Mouse (Mus musculus): ENCODE data around the gene Cnga2. TPM values are rescaled to one million over a fixed set of nuclear protein-coding genes. Genes with fewer than 3 reads are reported as not detected.

The Cnga2 gene
- polyA plus RNA-seq, 1 experiment from 2014 or later, result 0.08 TPM

- no peak for ATAC-seq (ENCODE audit: extremely low read depth, insufficient number of reproducible peaks, low FRiP score, low TSS enrichment)
- H3K4me2 ChIP-seq, result no peak overlapping the region
- H3K9ac ChIP-seq, result no peak overlapping the region
- 71% methylated on average over 2 of the region's 2 CpGs for WGBS
- H3K36me3 ChIP-seq, result no peaks in the 10 kb centered on the region
- no peaks in the 10 kb centered on the region for H3K9me3 ChIP-seq
- H3K27ac ChIP-seq (replicated peaks), result no peak overlapping the region
- H3K4me3 ChIP-seq, result no peak overlapping the region
- no peaks in the 10 kb centered on the region for H3K27me3 ChIP-seq (replicated peaks)
- H3K4me1 ChIP-seq, result no peaks in the 10 kb centered on the region
Measured at GRCm38 (mm10) chrX:71981322-71981721, 10.3 kb upstream of the Cnga2 start.

GRCm38 (mm10) chrX:71983205-71983604 is 8.4 kb upstream of the Cnga2 start:
- Histone ChIP-seq H3K4me1 (no peaks in the 10 kb centered on the region), H3K4me3 (no peak overlapping the region), H3K27me3 (replicated peaks) (0 out of 2 replicates have a peak, but pooled peaks cover under 1% of the 10 kb centered on the region), H3K9me3 (no peaks in the 10 kb centered on the region), H3K27ac (replicated peaks) (no peak overlapping the region), H3K9ac (no peak overlapping the region), H3K36me3 (no peaks in the 10 kb centered on the region), H3K4me2 (no peak overlapping the region)
- ATAC-seq (ENCODE audit: extremely low read depth, insufficient number of reproducible peaks, low FRiP score, low TSS enrichment), result no peak
- WGBS, result 66% methylated on average over 2 of the region's 2 CpGs

GRCm38 (mm10) chrX:71983775-71984174 is 7.9 kb upstream of the Cnga2 start:
- 69% methylated on average over 1 of the region's 1 CpGs for WGBS

GRCm38 (mm10) chrX:71995972-71996371 is 4.3 kb downstream of the Cnga2 start:
- H3K4me3 ChIP-seq, result no peak overlapping the region
- H3K9ac ChIP-seq, result no peak overlapping the region
- peaks cover 3% of the 10 kb centered on the region; the same call in 1 of the 2 replicates for H3K27me3 ChIP-seq (replicated peaks)
- H3K36me3 ChIP-seq, result no peaks in the 10 kb centered on the region
- H3K27ac ChIP-seq (replicated peaks), result no peak overlapping the region
- ATAC-seq (ENCODE audit: extremely low read depth, insufficient number of reproducible peaks, low FRiP score, low TSS enrichment), result no peak
- 46% methylated on average over 1 of the region's 1 CpGs for WGBS
- H3K4me2 ChIP-seq, result no peak overlapping the region
- no peaks in the 10 kb centered on the region for H3K9me3 ChIP-seq
- H3K4me1 ChIP-seq, result no peaks in the 10 kb centered on the region

More at GRCm38 (mm10) chrX:71983775-71984174, 7.9 kb upstream of the Cnga2 start:
- Histone ChIP-seq H3K36me3 (no peaks in the 10 kb centered on the region), H3K27ac (replicated peaks) (no peak overlapping the region), H3K9me3 (no peaks in the 10 kb centered on the region), H3K27me3 (replicated peaks) (peaks cover 6% of the 10 kb centered on the region; the same call in 1 of the 2 replicates), H3K4me1 (no peaks in the 10 kb centered on the region), H3K4me3 (no peak overlapping the region), H3K4me2 (no peak overlapping the region), H3K9ac (no peak overlapping the region)
- no peak for ATAC-seq (ENCODE audit: extremely low read depth, insufficient number of reproducible peaks, low FRiP score, low TSS enrichment)

- Histone ChIP-seq H3K4me2 (no peak overlapping the region), H3K4me3 (no peak overlapping the region), H3K27ac (replicated peaks) (no peak overlapping the region), H3K27me3 (replicated peaks) (0 out of 2 replicates have a peak, but pooled peaks cover 5% of the 10 kb centered on the region), H3K9ac (no peak overlapping the region), H3K36me3 (no peaks in the 10 kb centered on the region), H3K4me1 (no peaks in the 10 kb centered on the region), H3K9me3 (no peaks in the 10 kb centered on the region)
- ATAC-seq (ENCODE audit: extremely low read depth, insufficient number of reproducible peaks, low FRiP score, low TSS enrichment), result no peak
Measured at GRCm38 (mm10) chrX:72009930-72010329, 18.3 kb downstream of the Cnga2 start.

GRCm38 (mm10) chrX:72012236-72012635 is 20.6 kb downstream of the Cnga2 start:
- Histone ChIP-seq H3K4me1 (no peaks in the 10 kb centered on the region), H3K27ac (replicated peaks) (no peak overlapping the region; the same call in 1 of the 2 replicates), H3K9ac (no peak overlapping the region), H3K9me3 (no peaks in the 10 kb centered on the region), H3K4me2 (no peak overlapping the region), H3K4me3 (no peak overlapping the region), H3K36me3 (no peaks in the 10 kb centered on the region), H3K27me3 (replicated peaks) (no peaks in the 10 kb centered on the region)
- WGBS, result 47% methylated on average over 9 of the region's 9 CpGs
- ATAC-seq (ENCODE audit: extremely low read depth, insufficient number of reproducible peaks, low FRiP score, low TSS enrichment), result no peak

GRCm38 (mm10) chrX:72012804-72013203 is 21.2 kb downstream of the Cnga2 start:
- Histone ChIP-seq H3K36me3 (no peaks in the 10 kb centered on the region), H3K9me3 (no peaks in the 10 kb centered on the region), H3K4me3 (no peak overlapping the region), H3K4me2 (no peak overlapping the region), H3K27me3 (replicated peaks) (no peaks in the 10 kb centered on the region), H3K4me1 (no peaks in the 10 kb centered on the region), H3K27ac (replicated peaks) (no peak overlapping the region), H3K9ac (no peak overlapping the region)
- no peak for ATAC-seq (ENCODE audit: extremely low read depth, insufficient number of reproducible peaks, low FRiP score, low TSS enrichment)
- 27% methylated on average over 3 of the region's 3 CpGs for WGBS

- no peaks in the 10 kb centered on the region for H3K9me3 ChIP-seq
- 64% methylated on average over 1 of the region's 1 CpGs for WGBS
- H3K4me1 ChIP-seq, result no peaks in the 10 kb centered on the region
- no peaks in the 10 kb centered on the region for H3K27me3 ChIP-seq (replicated peaks)
- H3K4me2 ChIP-seq, result no peak overlapping the region
- no peak overlapping the region for H3K27ac ChIP-seq (replicated peaks)
- H3K9ac ChIP-seq, result no peak overlapping the region
- no peak overlapping the region for H3K4me3 ChIP-seq
- H3K36me3 ChIP-seq, result no peaks in the 10 kb centered on the region
- ATAC-seq (ENCODE audit: extremely low read depth, insufficient number of reproducible peaks, low FRiP score, low TSS enrichment), result no peak
Measured at GRCm38 (mm10) chrX:72022241-72022640, 30.6 kb downstream of the Cnga2 start.

- 34% methylated on average over 10 of the region's 10 CpGs for WGBS
- no peak for ATAC-seq (ENCODE audit: extremely low read depth, insufficient number of reproducible peaks, low FRiP score, low TSS enrichment)
- no peak overlapping the region for H3K4me3 ChIP-seq
Measured at GRCm38 (mm10) chrX:72022750-72023398, 31.2 kb downstream of the Cnga2 start.

GRCm38 (mm10) chrX:72023542-72023941 is 31.9 kb downstream of the Cnga2 start:
- H3K27ac ChIP-seq (replicated peaks), result no peak overlapping the region
- no peak overlapping the region for H3K4me2 ChIP-seq
- H3K9ac ChIP-seq, result no peak overlapping the region
- no peaks in the 10 kb centered on the region for H3K4me1 ChIP-seq
- no peak for ATAC-seq (ENCODE audit: extremely low read depth, insufficient number of reproducible peaks, low FRiP score, low TSS enrichment)
- no peaks in the 10 kb centered on the region for H3K9me3 ChIP-seq
- H3K4me3 ChIP-seq, result no peak overlapping the region
- H3K36me3 ChIP-seq, result no peaks in the 10 kb centered on the region
- 65% methylated on average over 3 of the region's 3 CpGs for WGBS
- no peaks in the 10 kb centered on the region for H3K27me3 ChIP-seq (replicated peaks)

More at GRCm38 (mm10) chrX:72022750-72023398, 31.2 kb downstream of the Cnga2 start:
- H3K4me2 ChIP-seq, result no peak overlapping the region
- no peak overlapping the region for H3K9ac ChIP-seq
- no peaks in the 10 kb centered on the region for H3K9me3 ChIP-seq
- H3K4me1 ChIP-seq, result no peaks in the 10 kb centered on the region
- H3K27me3 ChIP-seq (replicated peaks), result no peaks in the 10 kb centered on the region
- H3K27ac ChIP-seq (replicated peaks), result no peak overlapping the region
- H3K36me3 ChIP-seq, result no peaks in the 10 kb centered on the region

GRCm38 (mm10) chrX:72044056-72044455 is 52.4 kb downstream of the Cnga2 start:
- no peaks in the 10 kb centered on the region for H3K36me3 ChIP-seq
- no peak for ATAC-seq (ENCODE audit: extremely low read depth, insufficient number of reproducible peaks, low FRiP score, low TSS enrichment)

GRCm38 (mm10) chrX:72047918-72048317 is 56.3 kb downstream of the Cnga2 start:
- no peak for ATAC-seq (ENCODE audit: extremely low read depth, insufficient number of reproducible peaks, low FRiP score, low TSS enrichment)
- Histone ChIP-seq H3K27ac (replicated peaks) (no peak overlapping the region), H3K4me2 (no peak overlapping the region), H3K36me3 (no peaks in the 10 kb centered on the region), H3K4me3 (no peak overlapping the region), H3K9ac (no peak overlapping the region), H3K9me3 (no peaks in the 10 kb centered on the region), H3K27me3 (replicated peaks) (no peaks in the 10 kb centered on the region), H3K4me1 (no peaks in the 10 kb centered on the region)
- WGBS, result 66% methylated on average over 2 of the region's 2 CpGs

More at GRCm38 (mm10) chrX:72044056-72044455, 52.4 kb downstream of the Cnga2 start:
- H3K9ac ChIP-seq, result no peak overlapping the region
- H3K4me2 ChIP-seq, result no peak overlapping the region
- H3K27ac ChIP-seq (replicated peaks), result no peak overlapping the region
- WGBS, result 50% methylated on average over 3 of the region's 3 CpGs
- no peaks in the 10 kb centered on the region for H3K9me3 ChIP-seq
- no peak overlapping the region for H3K4me3 ChIP-seq
- no peaks in the 10 kb centered on the region for H3K27me3 ChIP-seq (replicated peaks)
- no peaks in the 10 kb centered on the region for H3K4me1 ChIP-seq

Data from heart, embryonic 13.5 days (tissue).